8 mouse cellular contexts compared by ENCODE assay signal in genomic region chr8:84723571-84723900, GRCm38 (mm10). TPM values are rescaled to one million over a fixed set of nuclear protein-coding genes. Genes with fewer than 3 reads are reported as not detected.
DNase-seq lines count a peak whose midpoint lies in the region; ATAC-seq and TF ChIP-seq lines count a peak whose summit lies in the region.

No protein-coding gene starts in this region.

- no peak for TF ChIP-seq CTCF in midbrain, postnatal 0 days (IDR thresholded peaks at IDR 0.05)

- peaks cover 85% of the 10 kb centered on the region for H3K36me3 ChIP-seq in forebrain, embryonic 14.5 days (ENCODE audit: control insufficient read depth, insufficient read depth, low read length)
- H3K36me3 ChIP-seq in midbrain, postnatal 0 days (ENCODE audit: insufficient read depth, low read length): no peaks in the 10 kb centered on the region

- no peaks in the 10 kb centered on the region for H3K9me3 ChIP-seq in forebrain, embryonic 14.5 days (replicated peaks; ENCODE audit: control insufficient read depth, low read length)
- no peaks in the 10 kb centered on the region for H3K9me3 ChIP-seq in midbrain, postnatal 0 days (ENCODE audit: low read length)

- 19% methylated on average over 7 of the region's 7 CpGs for WGBS in forebrain, embryonic 14.5 days
- WGBS in midbrain, postnatal 0 days: 26% methylated on average over 7 of the region's 7 CpGs

- H3K27ac ChIP-seq in forebrain, embryonic 14.5 days (ENCODE audit: low read depth, low read length): peak overlapping the region; percentile 93
- H3K27ac ChIP-seq in midbrain, postnatal 0 days (ENCODE audit: low read depth, low read length): peak overlapping the region; percentile 47

- H3K27me3 ChIP-seq in forebrain, embryonic 14.5 days (replicated peaks; ENCODE audit: control insufficient read depth, insufficient read depth, low read length): no peaks in the 10 kb centered on the region
- no peaks in the 10 kb centered on the region for H3K27me3 ChIP-seq in midbrain, postnatal 0 days (ENCODE audit: insufficient read depth, low read length)

- ATAC-seq in forebrain, embryonic 14.5 days: no peak
- ATAC-seq in midbrain, postnatal 0 days (ENCODE audit: low FRiP score): no peak

- DNase-seq in urinary bladder, postnatal 14 days (ENCODE audit: low spot score): peak; percentile 29
- DNase-seq in urinary bladder, postnatal 36 days (ENCODE audit: low spot score in 2 of 2): no peak
- no peak for DNase-seq in forebrain, embryonic 14.5 days (ENCODE audit: low spot score)
- DNase-seq in kidney, postnatal 25 days: peak; percentile 62 to 79
- no peak for DNase-seq in midbrain, postnatal 0 days (ENCODE audit: low spot score)
- no peak for DNase-seq in ovary, adult 18-20 months (ENCODE audit: low spot score)
- DNase-seq in adrenal gland, postnatal 25 days: no peak
- DNase-seq in adrenal gland, postnatal 4 days (ENCODE audit: low spot score in 2 of 2): no peak

- H3K4me3 ChIP-seq in forebrain, embryonic 14.5 days (ENCODE audit: low read depth, low read length): no peak overlapping the region
- H3K4me3 ChIP-seq in midbrain, postnatal 0 days (ENCODE audit: low read depth, low read length): no peak overlapping the region

- H3K4me2 ChIP-seq in forebrain, embryonic 14.5 days (ENCODE audit: low read length): peak overlapping the region; percentile 20; the same call in 1 of the 2 replicates
- H3K4me2 ChIP-seq in midbrain, postnatal 0 days (ENCODE audit: low read depth, low read length, poor library complexity, severe bottlenecking): no peak overlapping the region

- peaks cover 52% of the 10 kb centered on the region for H3K4me1 ChIP-seq in forebrain, embryonic 14.5 days (ENCODE audit: control insufficient read depth, insufficient read depth, low read length)
- H3K4me1 ChIP-seq in midbrain, postnatal 0 days (ENCODE audit: insufficient read depth, low read length): peaks cover 13% of the 10 kb centered on the region

- peak overlapping the region; percentile 54 for H3K9ac ChIP-seq in forebrain, embryonic 14.5 days (ENCODE audit: low read length)
- peak overlapping the region; percentile 33; the same call in 1 of the 2 replicates for H3K9ac ChIP-seq in midbrain, postnatal 0 days (replicated peaks; ENCODE audit: low read length, poor library complexity, severe bottlenecking)

RNA-seq across cellular contexts. Expression of gene G430095P16Rik, which starts 0.7 kb away (rescaled TPM):
- polyA plus RNA-seq in forebrain, embryonic 14.5 days (2014; fragmentation: Nextera tagmentation; extraction: Ambion mirVana): 1.5 and 1.7 TPM in 2 replicates
- not detected in 2 replicates for total RNA-seq in midbrain, postnatal 0 days (2014; rRNA removed)
- 0.39 and 0.71 TPM in 2 replicates for polyA plus RNA-seq in midbrain, postnatal 0 days (2015; fragmentation: Nextera tagmentation; extraction: Ambion mirVana)
- not detected in 2 replicates for total RNA-seq in adrenal gland, postnatal 25 days (2021)
- 1 to 10 TPM; 1.2 TPM for total RNA-seq in adrenal gland, postnatal 4 days (2021)

RNA-seq across cellular contexts. Expression of gene Lyl1, which starts 22.3 kb away (rescaled TPM):
- polyA plus RNA-seq in forebrain, embryonic 14.5 days (2014; fragmentation: Nextera tagmentation; extraction: Ambion mirVana): 2.9 and 3.8 TPM in 2 replicates
- 4.6 and 4.8 TPM in 2 replicates for total RNA-seq in midbrain, postnatal 0 days (2014; rRNA removed)
- 2.0 and 2.8 TPM in 2 replicates for polyA plus RNA-seq in midbrain, postnatal 0 days (2015; fragmentation: Nextera tagmentation; extraction: Ambion mirVana)
- total RNA-seq in adrenal gland, postnatal 25 days (2021): 3.1 and 3.8 TPM in 2 replicates
- 1 to 10 TPM; 6.5 to 7.2 TPM for total RNA-seq in adrenal gland, postnatal 4 days (2021)

RNA-seq across cellular contexts. Expression of gene Nacc1, which starts 35.9 kb away (rescaled TPM):
- polyA plus RNA-seq in forebrain, embryonic 14.5 days (2014; fragmentation: Nextera tagmentation; extraction: Ambion mirVana): 17.0 and 17.6 TPM in 2 replicates
- 87.2 and 102 TPM in 2 replicates for total RNA-seq in midbrain, postnatal 0 days (2014; rRNA removed)
- polyA plus RNA-seq in midbrain, postnatal 0 days (2015; fragmentation: Nextera tagmentation; extraction: Ambion mirVana): 13.7 and 13.8 TPM in 2 replicates
- 73.9 and 76.0 TPM in 2 replicates for total RNA-seq in adrenal gland, postnatal 25 days (2021)
- total RNA-seq in adrenal gland, postnatal 4 days (2021): 10 to 100 TPM; 88.9 to 89.0 TPM

RNA-seq across cellular contexts. Expression of gene Trmt1, which starts 37.4 kb away (rescaled TPM):
- polyA plus RNA-seq in forebrain, embryonic 14.5 days (2014; fragmentation: Nextera tagmentation; extraction: Ambion mirVana): 47.8 and 52.3 TPM in 2 replicates
- total RNA-seq in midbrain, postnatal 0 days (2014; rRNA removed): 88.5 and 99.5 TPM in 2 replicates
- polyA plus RNA-seq in midbrain, postnatal 0 days (2015; fragmentation: Nextera tagmentation; extraction: Ambion mirVana): 74.2 and 75.0 TPM in 2 replicates
- 75.1 and 83.9 TPM in 2 replicates for total RNA-seq in adrenal gland, postnatal 25 days (2021)
- 100 to 1,000 TPM; 122 to 124 TPM for total RNA-seq in adrenal gland, postnatal 4 days (2021)

Comparison
In these comparisons a context has a peak if more than half of its experiments do, and no peak if none do; other contexts are left out.
1. DNase-seq: peak in urinary bladder, postnatal 14 days (single experiment) and kidney, postnatal 25 days (2 of 2); none in urinary bladder, postnatal 36 days (0 of 2), forebrain, embryonic 14.5 days (single experiment), midbrain, postnatal 0 days (single experiment), ovary, adult 18-20 months (single experiment), adrenal gland, postnatal 25 days (single experiment) and adrenal gland, postnatal 4 days (0 of 2).